Mouse (Mus musculus) intestine, embryonic 14.5 days (tissue): Measurements from ENCODE around the gene Dock9. TPM values are rescaled to one million over a fixed set of nuclear protein-coding genes. Genes with fewer than 3 reads are reported as not detected.
A peak's percentile ranks its signal among the peaks of the same experiment; 100 is the strongest.

Experiments used
- ATAC-seq: fragments of 200-750 bp; cut with Nextera tagmentation; replicated peaks from 2 replicates; pipeline ENCODE4 v1.8.0; 2017; ENCODE audit warnings: low read depth, moderate number of reproducible peaks, moderate TSS enrichment, moderate library complexity; ENCODE audit not compliant: low FRiP score, low TSS enrichment
- DNase-seq: peaks from one replicate; pipeline ENCODE4 v3.0.0-alpha.2; 2018; ENCODE audit warnings: low spot score
- H3K27ac ChIP-seq: fragments of 300-500 bp; sonication (generic); 2 replicates; pipeline ENCODE4 v1.5.1; 2014; ENCODE audit warnings: low read depth, mild to moderate bottlenecking, control low read depth
- H3K27me3 ChIP-seq: fragments of 300-500 bp; sonication (generic); replicated peaks from 2 replicates; pipeline ENCODE4 v1.6.1; 2014; ENCODE audit warnings: low read length, control low read depth; ENCODE audit not compliant: control insufficient read depth, insufficient read depth
- H3K36me3 ChIP-seq: fragments of 300-500 bp; sonication (generic); 2 replicates; pipeline ENCODE4 v1.6.1; 2014; ENCODE audit warnings: low read length, control low read depth; ENCODE audit not compliant: control insufficient read depth, insufficient read depth
- H3K4me1 ChIP-seq: fragments of 300-500 bp; sonication (generic); replicated peaks from 2 replicates; pipeline ENCODE4 v1.6.1; 2014; ENCODE audit warnings: low read length, control low read depth, mixed read lengths; ENCODE audit not compliant: control insufficient read depth, insufficient read depth
- H3K4me2 ChIP-seq: fragments of 300-500 bp; sonication (generic); 2 replicates; pipeline ENCODE4 v1.6.1; 2014; ENCODE audit warnings: low read length
- H3K4me3 ChIP-seq: fragments of 300-500 bp; sonication (generic); 2 replicates; pipeline ENCODE4 v1.5.1; 2014; ENCODE audit warnings: low read depth, low read length, control low read depth, mixed read lengths
- H3K9ac ChIP-seq: fragments of 300-500 bp; sonication (generic); 2 replicates; pipeline ENCODE4 v1.6.1; 2014; ENCODE audit warnings: mild to moderate bottlenecking, low read length
- H3K9me3 ChIP-seq: fragments of 300-500 bp; sonication (generic); 2 replicates; pipeline ENCODE4 v1.6.1; 2016; ENCODE audit warnings: low read length, control low read depth; ENCODE audit not compliant: control insufficient read depth
- WGBS: fragments of 180-500 bp; shearing (Covaris S2); extraction: QIAGEN DNeasy Blood & Tissue Kit; methylation state at CpG from one replicate; pipeline ENCODE4 v1.1.7; 2014; 5-methylcytosine and 5-hydroxymethylcytosine counted together
- polyA plus RNA-seq: library from polyadenylated mRNA; unstranded; fragments of >200 nt; fragmentation: Nextera tagmentation; extraction: Ambion mirVana; gene quantifications from 2 replicates; pipeline ENCODE4 v1.2.1, GENCODE M21; 2014

The Dock9 gene
- polyA plus RNA-seq, 1 experiment from 2014 or later, result 34.8 TPM

- Histone ChIP-seq H3K9me3 (no peaks in the 10 kb centered on the region), H3K4me2 (no peak overlapping the region), H3K36me3 (peaks cover 59% of the 10 kb centered on the region), H3K4me1 (no peaks in the 10 kb centered on the region), H3K27me3 (no peaks in the 10 kb centered on the region), H3K4me3 (no peak overlapping the region), H3K27ac (no peak overlapping the region), H3K9ac (no peak overlapping the region)
- DNase-seq (no peak), ATAC-seq (no peak)
- WGBS, result 88% methylated on average over 4 of the region's 4 CpGs
Observed at GRCm38 (mm10) chr14:121617645-121618390, 179.8 kb downstream of the Dock9 start.

GRCm38 (mm10) chr14:121615431-121615830 lies 182.2 kb downstream of the Dock9 start:
- WGBS, result 80% methylated on average over 10 of the region's 10 CpGs
- H3K4me2 ChIP-seq, result no peak overlapping the region
- no peak overlapping the region for H3K9ac ChIP-seq
- H3K27ac ChIP-seq, result no peak overlapping the region
- H3K36me3 ChIP-seq, result peaks cover 45% of the 10 kb centered on the region
- no peaks in the 10 kb centered on the region for H3K4me1 ChIP-seq
- H3K27me3 ChIP-seq, result no peaks in the 10 kb centered on the region
- DNase-seq, result no peak
- no peak overlapping the region for H3K4me3 ChIP-seq
- H3K9me3 ChIP-seq, result no peaks in the 10 kb centered on the region
- no peak for ATAC-seq

- H3K4me1 ChIP-seq, result no peaks in the 10 kb centered on the region
- H3K36me3 ChIP-seq, result peaks cover 48% of the 10 kb centered on the region
- no peak overlapping the region for H3K27ac ChIP-seq
- H3K4me2 ChIP-seq, result no peak overlapping the region
- ATAC-seq (no peak), DNase-seq (no peak)
- no peaks in the 10 kb centered on the region for H3K9me3 ChIP-seq
- 88% methylated on average over 6 of the region's 6 CpGs for WGBS
- no peaks in the 10 kb centered on the region for H3K27me3 ChIP-seq
- H3K4me3 ChIP-seq, result no peak overlapping the region
- H3K9ac ChIP-seq, result no peak overlapping the region
Observed at GRCm38 (mm10) chr14:121614461-121615170, 183.0 kb downstream of the Dock9 start.

- no peak for ATAC-seq
Observed at GRCm38 (mm10) chr14:121613490-121613889, 184.1 kb downstream of the Dock9 start.

GRCm38 (mm10) chr14:121612926-121613325 lies 184.7 kb downstream of the Dock9 start:
- H3K4me2 ChIP-seq, result no peak overlapping the region
- DNase-seq (no peak), ATAC-seq (no peak)
- no peak overlapping the region for H3K27ac ChIP-seq
- no peak overlapping the region for H3K9ac ChIP-seq
- no peak overlapping the region for H3K4me3 ChIP-seq
- H3K36me3 ChIP-seq, result peaks cover 51% of the 10 kb centered on the region
- 93% methylated on average over 4 of the region's 4 CpGs for WGBS
- no peaks in the 10 kb centered on the region for H3K27me3 ChIP-seq
- H3K9me3 ChIP-seq, result no peaks in the 10 kb centered on the region
- H3K4me1 ChIP-seq, result no peaks in the 10 kb centered on the region

More at GRCm38 (mm10) chr14:121613490-121613889, 184.1 kb downstream of the Dock9 start:
- Histone ChIP-seq H3K27me3 (no peaks in the 10 kb centered on the region), H3K9me3 (no peaks in the 10 kb centered on the region), H3K4me2 (no peak overlapping the region), H3K4me1 (no peaks in the 10 kb centered on the region), H3K9ac (no peak overlapping the region), H3K27ac (no peak overlapping the region), H3K36me3 (peaks cover 48% of the 10 kb centered on the region), H3K4me3 (no peak overlapping the region)
- DNase-seq, result no peak
- 77% methylated on average over 3 of the region's 3 CpGs for WGBS

- H3K4me1 ChIP-seq, result no peaks in the 10 kb centered on the region
- H3K36me3 ChIP-seq, result peaks cover 51% of the 10 kb centered on the region
- no peak overlapping the region for H3K27ac ChIP-seq
- H3K27me3 ChIP-seq, result no peaks in the 10 kb centered on the region
- no peak overlapping the region for H3K4me2 ChIP-seq
- H3K9me3 ChIP-seq, result no peaks in the 10 kb centered on the region
- ATAC-seq, result no peak
- H3K4me3 ChIP-seq, result no peak overlapping the region
- no peak overlapping the region for H3K9ac ChIP-seq
- no peak for DNase-seq
- 75% methylated on average over 4 of the region's 4 CpGs for WGBS
Observed at GRCm38 (mm10) chr14:121611533-121611932, 186.1 kb downstream of the Dock9 start.

- Histone ChIP-seq H3K27ac (no peak overlapping the region), H3K9ac (no peak overlapping the region), H3K4me3 (no peak overlapping the region), H3K9me3 (no peaks in the 10 kb centered on the region), H3K4me1 (no peaks in the 10 kb centered on the region), H3K36me3 (peaks cover 55% of the 10 kb centered on the region), H3K27me3 (no peaks in the 10 kb centered on the region), H3K4me2 (no peak overlapping the region)
- peak; percentile 57; the same call in 1 of the 2 replicates for ATAC-seq
- no peak for DNase-seq
- WGBS, result 80% methylated on average over 4 of the region's 4 CpGs
Observed at GRCm38 (mm10) chr14:121611098-121611497, 186.5 kb downstream of the Dock9 start.

GRCm38 (mm10) chr14:121608522-121608921 lies 189.1 kb downstream of the Dock9 start:
- whole genome bisulfite sequencing, result 33% methylated on average over 5 of the region's 5 CpGs
- H3K9me3 ChIP-seq, result no peaks in the 10 kb centered on the region
- H3K4me2 ChIP-seq, result no peak overlapping the region
- ATAC-seq, result no peak
- peaks cover 68% of the 10 kb centered on the region for H3K36me3 ChIP-seq
- H3K9ac ChIP-seq, result no peak overlapping the region
- H3K4me3 ChIP-seq, result no peak overlapping the region
- DNase-seq, result no peak
- no peaks in the 10 kb centered on the region for H3K27me3 ChIP-seq
- no peak overlapping the region for H3K27ac ChIP-seq
- no peaks in the 10 kb centered on the region for H3K4me1 ChIP-seq
